Mouse (Mus musculus) embryonic fibroblast, embryonic 13.5 days (primary cell): ENCODE measurements at regions not wholly inside any gene's neighbourhood (a gene's known extent, or its start where the extent isn't known, plus 50 kb on each side); places are given as distances from the start of the nearest gene placed in this dataset.

Experiments used
- CTCF ChIP-seq: IDR thresholded peaks from 2 replicates; pipeline ENCODE4 v1.5.1; 2011; ENCODE audit warnings: mild to moderate bottlenecking, control low read depth, low read length, moderate library complexity, borderline replicate concordance; ENCODE audit not compliant: insufficient read depth
- POLR2A ChIP-seq: IDR thresholded peaks from 2 replicates; pipeline ENCODE4 v1.6.1; 2011; ENCODE audit warnings: low read depth, mild to moderate bottlenecking, control low read depth, low read length, moderate library complexity

GRCm38 (mm10) chr6:143320426-143320825, 153.4 kb downstream of the Etnk1 start:
- TF ChIP-seq CTCF, result no peak
- TF ChIP-seq POLR2A, result no peak
